Mouse (Mus musculus) heart, postnatal 0 days (tissue): ENCODE measurements around the gene Ppt2.

Experiments used
- CTCF ChIP-seq: IDR thresholded peaks from 2 replicates; pipeline ENCODE4 v1.5.1; 2016; ENCODE audit warnings: antibody characterized with exemption, control low read depth, low read depth
- EP300 ChIP-seq: IDR thresholded peaks from 2 replicates; pipeline ENCODE4 v1.6.1; 2016; ENCODE audit warnings: antibody characterized with exemption, low read depth

- TF ChIP-seq CTCF (no peak), EP300 (no peak)
These were observed 35.4 kb downstream of the Ppt2 start for GRCm38 (mm10) chr17:34592581-34593549.
